Mouse (Mus musculus) forebrain, embryonic 16.5 days (tissue): ENCODE measurements at regions not wholly inside any gene's neighbourhood (a gene's known extent, or its start where the extent isn't known, plus 50 kb on each side); places are given as distances from the start of the nearest gene placed in this dataset.

Experiments
- ATAC-seq: fragments of 200-750 bp; cut with Nextera tagmentation; 2 replicates; pipeline ENCODE4 v1.8.0; 2017; ENCODE audit warnings: mild to moderate bottlenecking, moderate library complexity
- H3K27ac ChIP-seq: fragments of 300-500 bp; sonication (generic); 2 replicates; pipeline ENCODE4 v1.5.1; 2014; ENCODE audit warnings: low read length, control low read depth
- H3K27me3 ChIP-seq: fragments of 300-500 bp; sonication (generic); replicated peaks from 2 replicates; pipeline ENCODE4 v1.6.1; 2014; ENCODE audit warnings: low read length; ENCODE audit not compliant: control insufficient read depth, insufficient read depth
- H3K36me3 ChIP-seq: fragments of 300-500 bp; sonication (generic); 2 replicates; pipeline ENCODE4 v1.6.1; 2014; ENCODE audit not compliant: control insufficient read depth, insufficient read depth
- H3K4me1 ChIP-seq: fragments of 300-500 bp; sonication (generic); replicated peaks from 2 replicates; pipeline ENCODE4 v1.6.1; 2014; ENCODE audit warnings: low read length; ENCODE audit not compliant: control insufficient read depth, insufficient read depth
- H3K4me2 ChIP-seq: fragments of 300-500 bp; sonication (generic); 2 replicates; pipeline ENCODE4 v1.6.1; 2014; ENCODE audit warnings: mild to moderate bottlenecking, low read length, control low read depth
- H3K4me3 ChIP-seq: fragments of 300-500 bp; sonication (generic); replicated peaks from 2 replicates; pipeline ENCODE4 v1.5.1; 2014; ENCODE audit warnings: mild to moderate bottlenecking, low read length, control low read depth
- H3K9ac ChIP-seq: fragments of 300-500 bp; sonication (generic); replicated peaks from 2 replicates; pipeline ENCODE4 v1.6.1; 2014; ENCODE audit warnings: low read depth, low read length, control low read depth
- H3K9me3 ChIP-seq: fragments of 300-500 bp; sonication (generic); 2 replicates; pipeline ENCODE4 v1.6.1; 2016; ENCODE audit warnings: low read length; ENCODE audit not compliant: control insufficient read depth
- WGBS: fragments of 180-500 bp; shearing (Covaris S2); extraction: QIAGEN DNeasy Blood & Tissue Kit; methylation state at CpG from one replicate; pipeline ENCODE4 v1.1.7; 2014; 5-methylcytosine and 5-hydroxymethylcytosine counted together

- Histone ChIP-seq H3K4me2 (no peak overlapping the region), H3K36me3 (no peaks in the 10 kb centered on the region), H3K9ac (no peak overlapping the region), H3K27ac (no peak overlapping the region; the same call in 1 of the 2 replicates), H3K27me3 (no peaks in the 10 kb centered on the region), H3K4me3 (no peak overlapping the region), H3K9me3 (no peaks in the 10 kb centered on the region), H3K4me1 (0 out of 2 replicates have a peak, but pooled peaks cover 3% of the 10 kb centered on the region)
- peak; percentile 58; the same call in 1 of the 2 replicates for ATAC-seq
- 66% methylated on average over 4 of the region's 4 CpGs for WGBS
These were observed 1160.3 kb downstream of the 4930447A16Rik start for GRCm38 (mm10) chr15:38585610-38586009.

- Histone ChIP-seq H3K9me3 (no peaks in the 10 kb centered on the region), H3K4me1 (0 out of 2 replicates have a peak, but pooled peaks cover 3% of the 10 kb centered on the region)
- WGBS = 75% methylated on average over 10 of the region's 10 CpGs
These were observed 1161.2 kb downstream of the 4930447A16Rik start for GRCm38 (mm10) chr15:38586594-38586993.

GRCm38 (mm10) chr15:38588268-38588667 lies 1162.9 kb downstream of the 4930447A16Rik start:
- H3K27ac ChIP-seq = no peak overlapping the region
- H3K4me3 ChIP-seq = no peak overlapping the region
- H3K27me3 ChIP-seq = no peaks in the 10 kb centered on the region
- WGBS = 76% methylated on average over 5 of the region's 5 CpGs
- no peak for ATAC-seq
- no peak overlapping the region for H3K4me2 ChIP-seq
- H3K9me3 ChIP-seq = no peaks in the 10 kb centered on the region
- H3K36me3 ChIP-seq = no peaks in the 10 kb centered on the region
- no peak overlapping the region for H3K9ac ChIP-seq
- H3K4me1 ChIP-seq = 0 out of 2 replicates have a peak, but pooled peaks cover 3% of the 10 kb centered on the region

More at GRCm38 (mm10) chr15:38586594-38586993, 1161.2 kb downstream of the 4930447A16Rik start:
- Histone ChIP-seq H3K4me2 (no peak overlapping the region), H3K9ac (no peak overlapping the region), H3K36me3 (no peaks in the 10 kb centered on the region), H3K4me3 (no peak overlapping the region), H3K27ac (no peak overlapping the region), H3K27me3 (no peaks in the 10 kb centered on the region)
- no peak for ATAC-seq

- Histone ChIP-seq H3K4me3 (no peak overlapping the region), H3K4me2 (no peak overlapping the region), H3K4me1 (0 out of 2 replicates have a peak, but pooled peaks cover 3% of the 10 kb centered on the region), H3K9me3 (no peaks in the 10 kb centered on the region), H3K27me3 (no peaks in the 10 kb centered on the region), H3K36me3 (no peaks in the 10 kb centered on the region), H3K9ac (no peak overlapping the region), H3K27ac (no peak overlapping the region)
- ATAC-seq = no peak
- 72% methylated on average over 2 of the region's 2 CpGs for WGBS
These were observed 1163.7 kb downstream of the 4930447A16Rik start for GRCm38 (mm10) chr15:38589010-38589409.

GRCm38 (mm10) chr15:38589675-38590074 lies 1164.3 kb downstream of the 4930447A16Rik start:
- Histone ChIP-seq H3K27ac (no peak overlapping the region), H3K27me3 (no peaks in the 10 kb centered on the region), H3K4me3 (no peak overlapping the region), H3K36me3 (no peaks in the 10 kb centered on the region), H3K9me3 (no peaks in the 10 kb centered on the region), H3K4me2 (no peak overlapping the region), H3K4me1 (0 out of 2 replicates have a peak, but pooled peaks cover 3% of the 10 kb centered on the region), H3K9ac (no peak overlapping the region)
- 94% methylated on average over 5 of the region's 5 CpGs for WGBS
- ATAC-seq = no peak

GRCm38 (mm10) chr15:38594095-38594494 lies 1168.7 kb downstream of the 4930447A16Rik start:
- H3K9me3 ChIP-seq = no peaks in the 10 kb centered on the region
- 88% methylated on average over 11 of the region's 11 CpGs for WGBS
- no peaks in the 10 kb centered on the region for H3K4me1 ChIP-seq
- ATAC-seq = no peak
- no peak overlapping the region for H3K4me2 ChIP-seq
- no peak overlapping the region for H3K4me3 ChIP-seq
- no peaks in the 10 kb centered on the region for H3K36me3 ChIP-seq
- no peak overlapping the region for H3K9ac ChIP-seq
- H3K27me3 ChIP-seq = no peaks in the 10 kb centered on the region
- H3K27ac ChIP-seq = no peak overlapping the region

GRCm38 (mm10) chr15:38594747-38595146 lies 1169.4 kb downstream of the 4930447A16Rik start:
- H3K4me2 ChIP-seq = no peak overlapping the region
- H3K4me3 ChIP-seq = no peak overlapping the region
- ATAC-seq = no peak
- WGBS = 95% methylated on average over 2 of the region's 2 CpGs
- H3K9ac ChIP-seq = no peak overlapping the region
- no peaks in the 10 kb centered on the region for H3K27me3 ChIP-seq
- H3K27ac ChIP-seq = no peak overlapping the region
- no peaks in the 10 kb centered on the region for H3K36me3 ChIP-seq
- no peaks in the 10 kb centered on the region for H3K9me3 ChIP-seq
- H3K4me1 ChIP-seq = no peaks in the 10 kb centered on the region

GRCm38 (mm10) chr15:38595820-38596219 lies 1170.5 kb downstream of the 4930447A16Rik start:
- Histone ChIP-seq H3K9me3 (no peaks in the 10 kb centered on the region), H3K27ac (no peak overlapping the region), H3K9ac (no peak overlapping the region), H3K27me3 (no peaks in the 10 kb centered on the region), H3K4me3 (no peak overlapping the region), H3K4me1 (no peaks in the 10 kb centered on the region), H3K4me2 (no peak overlapping the region), H3K36me3 (no peaks in the 10 kb centered on the region)
- 44% methylated on average over 4 of the region's 4 CpGs for WGBS
- no peak for ATAC-seq

GRCm38 (mm10) chr15:38597458-38597857 lies 1172.1 kb downstream of the 4930447A16Rik start:
- no peak overlapping the region for H3K9ac ChIP-seq
- H3K4me3 ChIP-seq = no peak overlapping the region
- no peaks in the 10 kb centered on the region for H3K4me1 ChIP-seq
- no peak overlapping the region for H3K27ac ChIP-seq
- no peaks in the 10 kb centered on the region for H3K27me3 ChIP-seq
- no peak overlapping the region for H3K4me2 ChIP-seq
- no peak for ATAC-seq
- 92% methylated on average over 3 of the region's 3 CpGs for WGBS
- H3K9me3 ChIP-seq = no peaks in the 10 kb centered on the region
- no peaks in the 10 kb centered on the region for H3K36me3 ChIP-seq

- no peaks in the 10 kb centered on the region for H3K4me1 ChIP-seq
- no peaks in the 10 kb centered on the region for H3K27me3 ChIP-seq
- 74% methylated on average over 7 of the region's 7 CpGs for WGBS
- no peak overlapping the region for H3K4me3 ChIP-seq
- H3K9me3 ChIP-seq = no peaks in the 10 kb centered on the region
- H3K9ac ChIP-seq = no peak overlapping the region
- ATAC-seq = no peak
- H3K4me2 ChIP-seq = no peak overlapping the region
- H3K27ac ChIP-seq = no peak overlapping the region
- H3K36me3 ChIP-seq = no peaks in the 10 kb centered on the region
These were observed 1176.1 kb downstream of the 4930447A16Rik start for GRCm38 (mm10) chr15:38601436-38601835.
